Mouse (Mus musculus): ENCODE results near the gene Klhdc2. TPM values are rescaled to one million over a fixed set of nuclear protein-coding genes. Genes with fewer than 3 reads are reported as not detected.
A peak's percentile ranks its signal among the peaks of the same experiment; 100 is the strongest.

The Klhdc2 gene
- total and polyA plus RNA-seq, 3 experiments, result 46.7 to 114 (median 93.1) TPM

GRCm38 (mm10) chr12:69333547-69333946 is 37.1 kb downstream of the Klhdc2 start:
- peaks cover 5% of the 10 kb centered on the region for H3K36me3 ChIP-seq (ENCODE audit: control insufficient read depth, insufficient read depth, low read length)
- H3K4me1 ChIP-seq (ENCODE audit: control insufficient read depth, insufficient read depth, low read length), result no peaks in the 10 kb centered on the region
- no peaks in the 10 kb centered on the region for H3K79me2 ChIP-seq (replicated peaks; ENCODE audit: control insufficient read depth, insufficient read depth, low read length)
- 83% methylated on average over 2 of the region's 2 CpGs for WGBS
- no peak overlapping the region for H3K4me3 ChIP-seq
- TF ChIP-seq CTCF (IDR thresholded peaks at IDR 0.05), result peak; percentile 75
- TF ChIP-seq EP300 (IDR thresholded peaks at IDR 0.05; ENCODE audit: insufficient read depth, low read depth, low read length), result no peak
- no peak overlapping the region for H3K27ac ChIP-seq
- intact Hi-C loops (cut with DNase I), result no loop called here
- no peaks in the 10 kb centered on the region for H3K27me3 ChIP-seq (ENCODE audit: control insufficient read depth, insufficient read depth, low read length)
- no peak overlapping the region for H3K9ac ChIP-seq (ENCODE audit: low read depth, low read length)
- no peak for DNase-seq

GRCm38 (mm10) chr12:69349928-69350327 is 53.4 kb downstream of the Klhdc2 start:
- WGBS, result 85% methylated on average over 2 of the region's 2 CpGs
- H3K4me1 ChIP-seq (ENCODE audit: control insufficient read depth, insufficient read depth, low read length), result no peaks in the 10 kb centered on the region
- H3K79me2 ChIP-seq (replicated peaks; ENCODE audit: control insufficient read depth, insufficient read depth, low read length), result no peaks in the 10 kb centered on the region
- no peak overlapping the region for H3K4me3 ChIP-seq
- H3K9ac ChIP-seq (ENCODE audit: low read depth, low read length), result no peak overlapping the region
- H3K36me3 ChIP-seq (ENCODE audit: control insufficient read depth, insufficient read depth, low read length), result peaks cover 6% of the 10 kb centered on the region
- no peaks in the 10 kb centered on the region for H3K27me3 ChIP-seq (ENCODE audit: control insufficient read depth, insufficient read depth, low read length)
- no peak for DNase-seq
- intact Hi-C loops (cut with DNase I), result no loop called here
- H3K27ac ChIP-seq, result no peak overlapping the region
- no peak for TF ChIP-seq EP300 (IDR thresholded peaks at IDR 0.05; ENCODE audit: insufficient read depth, low read depth, low read length)
- no peak for TF ChIP-seq POLR2A (IDR thresholded peaks at IDR 0.05; ENCODE audit: insufficient read depth, low read depth, low read length)
- TF ChIP-seq CTCF (IDR thresholded peaks at IDR 0.05), result no peak

GRCm38 (mm10) chr12:69351685-69352084 is 55.2 kb downstream of the Klhdc2 start:
- Histone ChIP-seq H3K36me3 (ENCODE audit: control insufficient read depth, insufficient read depth, low read length) (peaks cover 10% of the 10 kb centered on the region), H3K4me1 (ENCODE audit: control insufficient read depth, insufficient read depth, low read length) (peaks cover 2% of the 10 kb centered on the region), H3K27me3 (ENCODE audit: control insufficient read depth, insufficient read depth, low read length) (no peaks in the 10 kb centered on the region), H3K79me2 (replicated peaks; ENCODE audit: control insufficient read depth, insufficient read depth, low read length) (no peaks in the 10 kb centered on the region), H3K27ac (no peak overlapping the region), H3K9ac (ENCODE audit: low read depth, low read length) (no peak overlapping the region), H3K4me3 (no peak overlapping the region)
- TF ChIP-seq POLR2A (IDR thresholded peaks at IDR 0.05; ENCODE audit: insufficient read depth, low read depth, low read length) (no peak), CTCF (IDR thresholded peaks at IDR 0.05) (peak; percentile 54)
- no peak for DNase-seq
- WGBS, result 79% methylated on average over 1 of the region's 1 CpGs
- intact Hi-C loops (cut with DNase I), result no loop called here

DNA sequence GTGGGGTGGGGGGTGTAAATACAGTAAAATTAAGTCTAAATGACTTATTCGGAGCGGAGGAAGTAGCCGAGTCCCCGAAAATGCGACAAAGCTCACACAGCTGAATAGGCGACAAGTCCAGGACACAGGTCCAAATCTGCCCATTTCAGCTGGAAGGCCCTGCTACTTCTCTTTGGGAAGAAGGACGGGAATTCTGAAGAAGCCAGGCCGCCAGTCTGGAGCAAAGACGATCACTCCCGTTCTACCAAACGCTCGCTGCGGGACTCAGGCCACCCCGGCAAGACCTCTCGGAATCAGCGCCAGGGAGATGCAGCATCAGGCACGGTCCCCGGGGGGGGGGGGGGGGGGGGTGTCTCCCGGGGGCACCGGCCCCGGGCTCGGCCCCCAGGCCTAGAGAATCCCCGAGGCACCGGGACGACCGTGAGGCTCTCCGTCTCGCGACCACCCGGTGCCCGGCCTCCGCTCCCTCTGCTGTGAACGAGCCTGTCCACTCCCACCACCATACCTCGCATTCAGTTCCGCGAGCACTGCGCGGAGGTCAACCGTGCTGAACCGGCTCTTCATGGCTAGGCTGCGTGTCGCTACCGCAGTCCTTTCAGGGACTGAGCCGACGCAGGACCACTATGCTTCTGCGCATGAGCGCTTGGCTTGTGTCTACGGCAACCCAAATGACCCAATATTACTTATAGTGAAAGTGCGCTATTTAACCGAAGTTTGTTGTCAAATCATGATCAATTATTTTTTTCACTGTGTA is 60.2 kb downstream of the Klhdc2 start, which contains the start of gene Nemf:
Nemf (minus strand) TSS at position 620 of the 754 bp plus-strand sequence.
- Histone ChIP-seq H3K36me3 (ENCODE audit: control insufficient read depth, insufficient read depth, low read length) (peaks cover 10% of the 10 kb centered on the region), H3K27me3 (ENCODE audit: control insufficient read depth, insufficient read depth, low read length) (no peaks in the 10 kb centered on the region), H3K4me3 (peak within 1 kb of the TSS; percentile 99), H3K79me2 (replicated peaks; ENCODE audit: control insufficient read depth, insufficient read depth, low read length) (no peaks in the 10 kb centered on the region), H3K4me1 (ENCODE audit: control insufficient read depth, insufficient read depth, low read length) (peaks cover 2% of the 10 kb centered on the region), H3K27ac (peak within 1 kb of the TSS; percentile 83), H3K9ac (ENCODE audit: low read depth, low read length) (peak within 1 kb of the TSS; percentile 96)
- under 1% methylated on average over 50 of the region's 50 CpGs for WGBS
- peak; percentile 90 for DNase-seq
- TF ChIP-seq CTCF (IDR thresholded peaks at IDR 0.05), result no peak
- TF ChIP-seq EP300 (IDR thresholded peaks at IDR 0.05; ENCODE audit: insufficient read depth, low read depth, low read length), result peak; percentile 65; the same call in 1 of the 2 replicates
- TF ChIP-seq POLR2A (IDR thresholded peaks at IDR 0.05; ENCODE audit: insufficient read depth, low read depth, low read length), result peak; percentile 97
- intact Hi-C loops (cut with DNase I), result no loop called here

DNA sequence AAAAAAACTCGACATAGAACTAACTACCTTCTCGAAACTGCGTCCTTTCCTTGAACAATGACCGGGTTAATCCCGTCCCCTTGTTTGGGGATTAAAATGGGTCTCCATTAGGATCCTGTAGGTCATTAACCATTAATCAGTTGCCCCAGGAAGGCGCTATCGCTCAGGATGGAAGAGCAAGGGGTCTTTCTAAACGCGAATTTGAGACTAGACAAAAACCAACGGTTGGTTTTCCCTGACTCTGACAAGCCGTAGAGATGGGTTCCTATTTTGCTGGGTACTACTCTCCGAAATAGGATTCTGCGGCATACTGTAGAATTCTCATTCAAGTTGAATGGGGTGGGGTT is 60.8 kb downstream of the Klhdc2 start:
- no peak for DNase-seq
- no peaks in the 10 kb centered on the region for H3K79me2 ChIP-seq (replicated peaks; ENCODE audit: control insufficient read depth, insufficient read depth, low read length)
- no peak for TF ChIP-seq POLR2A (IDR thresholded peaks at IDR 0.05; ENCODE audit: insufficient read depth, low read depth, low read length)
- TF ChIP-seq CTCF (IDR thresholded peaks at IDR 0.05), result peak; percentile 18; the same call in 1 of the 2 replicates
- peak overlapping the region; percentile 66 for H3K9ac ChIP-seq (ENCODE audit: low read depth, low read length)
- H3K4me1 ChIP-seq (ENCODE audit: control insufficient read depth, insufficient read depth, low read length), result peaks cover 3% of the 10 kb centered on the region
- no peaks in the 10 kb centered on the region for H3K27me3 ChIP-seq (ENCODE audit: control insufficient read depth, insufficient read depth, low read length)
- WGBS, result 6% methylated on average over 13 of the region's 13 CpGs
- intact Hi-C loops (cut with DNase I), result no loop called here
- H3K27ac ChIP-seq, result peak overlapping the region; percentile 83
- H3K36me3 ChIP-seq (ENCODE audit: control insufficient read depth, insufficient read depth, low read length), result peaks cover 10% of the 10 kb centered on the region
- peak overlapping the region; percentile 99 for H3K4me3 ChIP-seq

Other genes starting within 250 kb of the Klhdc2 start
- 1,000 to 10,000 TPM; 1,353 to 1,535 TPM for gene Rps29, start 137.5 kb upstream of the Klhdc2 start, total RNA-seq (2021)
- gene Rps29, start 137.5 kb upstream of the Klhdc2 start, polyA plus RNA-seq (2012; rRNA removed), result 945 and 1,207 TPM in 2 replicates
- not detected for gene Lrr1, start 127.9 kb upstream of the Klhdc2 start, total RNA-seq (2021)
- gene Lrr1, start 127.9 kb upstream of the Klhdc2 start, polyA plus RNA-seq (2012; rRNA removed), result not detected in 2 replicates
- gene Rpl36al, start 112.6 kb upstream of the Klhdc2 start, total RNA-seq (2021), result 100 to 1,000 TPM; 196 to 230 TPM
- gene Rpl36al, start 112.6 kb upstream of the Klhdc2 start, polyA plus RNA-seq (2012; rRNA removed), result 91.2 and 92.2 TPM in 2 replicates
- gene Mgat2, start 112.5 kb upstream of the Klhdc2 start, total RNA-seq (2021), result 10 to 100 TPM; 18.9 to 19.2 TPM
- gene Mgat2, start 112.5 kb upstream of the Klhdc2 start, polyA plus RNA-seq (2012; rRNA removed), result 6.5 and 10.6 TPM in 2 replicates
- gene Gm49383, start 99.6 kb upstream of the Klhdc2 start, total RNA-seq (2021), result 1 to 10 TPM; 2.2 to 3.1 TPM
- 1.00 and 2.1 TPM in 2 replicates for gene Gm49383, start 99.6 kb upstream of the Klhdc2 start, polyA plus RNA-seq (2012; rRNA removed)
- gene Dnaaf2, start 98.3 kb upstream of the Klhdc2 start, total RNA-seq (2021), result under 1 TPM; 0.50 to 0.80 TPM
- gene Dnaaf2, start 98.3 kb upstream of the Klhdc2 start, polyA plus RNA-seq (2012; rRNA removed), result 0.67 and 0.94 TPM in 2 replicates
- gene Gm49384, start 92.4 kb upstream of the Klhdc2 start, total RNA-seq (2021), result 1 to 10 TPM; 1.7 to 1.8 TPM
- gene Gm49384, start 92.4 kb upstream of the Klhdc2 start, polyA plus RNA-seq (2012; rRNA removed), result not detected in 2 replicates
- under 1 TPM; 0.27 to 0.63 TPM for gene Pole2, start 68.5 kb upstream of the Klhdc2 start, total RNA-seq (2021)
- gene Pole2, start 68.5 kb upstream of the Klhdc2 start, polyA plus RNA-seq (2012; rRNA removed), result 1.00 and 1.4 TPM in 2 replicates
- 10 to 100 TPM; 34.6 to 38.7 TPM for gene Klhdc1, start 55.5 kb upstream of the Klhdc2 start, total RNA-seq (2021)
- 10.2 and 10.5 TPM in 2 replicates for gene Klhdc1, start 55.5 kb upstream of the Klhdc2 start, polyA plus RNA-seq (2012; rRNA removed)
- gene Nemf, start 60.5 kb downstream of the Klhdc2 start, total RNA-seq (2021), result 10 to 100 TPM; 21.9 to 22.7 TPM
- gene Nemf, start 60.5 kb downstream of the Klhdc2 start, polyA plus RNA-seq (2012; rRNA removed), result 3.8 and 10.5 TPM in 2 replicates
- 10 to 100 TPM; 35.0 to 38.7 TPM for gene Arf6, start 75.5 kb downstream of the Klhdc2 start, total RNA-seq (2021)
- 30.3 and 32.9 TPM in 2 replicates for gene Arf6, start 75.5 kb downstream of the Klhdc2 start, polyA plus RNA-seq (2012; rRNA removed)
- gene Gm9887, start 75.8 kb downstream of the Klhdc2 start, total RNA-seq (2021), result under 1 TPM; 0.39 to 0.84 TPM
- 0.80 TPM in 1 of 2 replicates, not detected in the other for gene Gm9887, start 75.8 kb downstream of the Klhdc2 start, polyA plus RNA-seq (2012; rRNA removed)